Mouse (Mus musculus) CD4-positive, CD25-positive, alpha-beta regulatory T cell, adult 2 months (primary cell): ENCODE data around the gene Qrich2.
"Not testable (repeated sequence)": the region's sequence is repeated elsewhere in the genome, so short reads cannot be mapped to it uniquely, and the experiment has no call there.

Experiments used
- DNase-seq: peaks from one replicate; pipeline ENCODE4 v3.0.0-alpha.2; 2012; ENCODE audit warnings: low read depth, low spot score

The Qrich2 gene

GRCm38 (mm10) chr11:116466141-116466540, at the start of gene Qrich2:
Qrich2 (minus strand) TSS chr11:116466241.
- no peak for DNase-seq

- DNase-seq: no peak
These were observed 49.4 kb upstream of the Qrich2 start for GRCm38 (mm10) chr11:116515330-116516020.

- no peak for DNase-seq
These were observed 47.5 kb upstream of the Qrich2 start for GRCm38 (mm10) chr11:116513531-116514038.

- DNase-seq: no peak
These were observed 46.9 kb upstream of the Qrich2 start for GRCm38 (mm10) chr11:116512987-116513386.

- DNase-seq: no peak
These were observed 46.1 kb upstream of the Qrich2 start for GRCm38 (mm10) chr11:116512154-116512553.

GRCm38 (mm10) chr11:116511301-116511868, 45.3 kb upstream of the Qrich2 start:
- no peak for DNase-seq

GRCm38 (mm10) chr11:116508689-116509088, 42.6 kb upstream of the Qrich2 start:
- DNase-seq: no peak

DNA sequence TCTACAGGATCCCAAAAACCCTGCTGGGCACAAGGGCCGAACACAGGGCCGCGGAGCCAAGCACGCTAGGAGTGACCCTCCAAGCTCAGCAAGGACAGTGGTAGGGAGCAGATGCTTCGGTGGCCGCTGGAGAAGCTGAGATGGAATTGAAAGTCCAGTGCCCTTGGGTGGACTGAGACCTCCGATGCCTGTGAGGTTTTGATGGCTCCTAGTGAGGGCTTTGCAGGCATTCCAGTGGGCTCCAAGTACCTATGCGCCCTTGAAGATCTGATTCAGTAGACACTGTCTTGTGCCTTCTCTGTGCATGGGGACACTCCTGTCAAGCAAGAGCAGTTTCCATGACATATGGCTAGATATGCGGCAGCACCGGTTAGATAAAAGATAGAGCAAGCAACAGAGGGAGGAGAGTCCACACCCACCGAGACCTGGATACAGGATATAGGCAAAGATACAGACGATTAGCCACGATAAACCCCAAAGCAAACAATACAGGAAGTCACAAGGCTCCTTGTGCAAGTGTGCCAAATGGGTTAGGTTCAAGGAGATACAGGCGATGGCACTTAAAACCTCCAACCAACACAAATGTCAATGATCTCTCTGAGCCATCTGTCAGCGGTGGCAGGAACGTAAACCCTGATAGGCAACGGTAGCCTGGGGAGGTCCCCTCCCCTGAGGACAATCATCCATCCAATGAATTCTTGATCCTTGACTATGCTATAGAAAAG, 40.3 kb upstream of the Qrich2 start:
- no peak for DNase-seq

GRCm38 (mm10) chr11:116505573-116505972, 39.5 kb upstream of the Qrich2 start:
- no peak for DNase-seq

GRCm38 (mm10) chr11:116504516-116504915, 38.5 kb upstream of the Qrich2 start:
- no peak for DNase-seq

GRCm38 (mm10) chr11:116501005-116501746, 35.1 kb upstream of the Qrich2 start:
- DNase-seq: peak; percentile 68

DNA sequence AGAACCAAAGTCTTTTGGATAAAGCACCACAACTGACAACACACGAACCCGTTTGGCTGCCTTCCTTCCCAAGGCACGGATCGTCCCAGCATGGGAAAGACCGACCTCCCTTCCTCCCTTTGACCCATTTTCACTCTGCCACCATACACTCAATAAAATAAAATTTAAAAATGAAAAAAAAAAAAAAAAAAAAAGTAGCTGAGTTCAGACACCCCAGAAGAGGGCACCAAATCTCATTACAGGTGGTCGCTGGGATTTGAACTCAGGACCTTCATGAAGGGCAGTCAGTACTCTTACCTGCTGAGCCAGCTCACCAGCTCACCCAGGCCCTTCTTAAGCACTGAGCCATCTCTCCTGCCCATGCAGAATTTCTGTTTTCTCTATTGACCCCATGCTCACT, 33.0 kb upstream of the Qrich2 start:
- DNase-seq: no peak

- DNase-seq: no peak
These were observed 32.6 kb upstream of the Qrich2 start for GRCm38 (mm10) chr11:116498596-116498995.

- DNase-seq: no peak
These were observed 31.3 kb upstream of the Qrich2 start for GRCm38 (mm10) chr11:116497313-116497712.

DNA sequence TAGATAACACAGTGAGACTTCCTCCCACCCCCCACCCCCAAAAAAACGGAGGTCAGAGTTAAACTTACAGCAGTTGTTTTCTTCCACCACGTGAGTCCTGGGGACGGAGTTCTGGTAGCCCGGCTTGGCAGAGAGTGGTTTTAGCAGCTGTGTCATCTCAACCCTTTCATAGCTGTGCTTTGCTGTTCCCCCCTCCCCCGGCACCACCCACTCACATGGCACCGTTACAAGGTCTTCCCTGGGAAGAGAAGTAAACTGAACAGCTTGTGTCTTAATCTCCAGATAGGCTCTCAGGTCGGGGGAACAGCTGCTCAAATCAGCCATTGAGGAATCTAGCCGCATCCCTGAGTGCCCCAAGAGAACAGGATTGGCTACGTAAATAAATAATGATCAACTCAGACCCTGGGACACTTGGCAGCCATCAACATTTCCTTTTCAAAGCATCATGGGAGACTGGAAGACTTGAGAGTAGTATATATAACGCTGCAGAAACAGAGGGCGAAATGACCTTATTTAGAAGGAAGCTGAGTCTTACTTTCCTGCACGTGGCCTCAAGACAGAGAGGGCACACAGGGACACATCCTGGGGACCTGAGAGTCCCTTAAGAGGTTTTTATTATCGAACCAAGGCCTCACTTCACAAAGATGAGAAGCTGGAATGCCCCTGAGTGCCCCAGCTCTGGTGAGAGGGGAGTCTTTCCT, 28.6 kb upstream of the Qrich2 start:
- no peak for DNase-seq

- DNase-seq: peak; percentile 84
These were observed 27.8 kb upstream of the Qrich2 start, which contains the start of gene Prpsap1 for GRCm38 (mm10) chr11:116493795-116494252. Prpsap1 (minus strand) TSS chr11:116494202.

GRCm38 (mm10) chr11:116493191-116493590, 27.1 kb upstream of the Qrich2 start:
- no peak for DNase-seq

- DNase-seq: not testable (repeated sequence)
These were observed 26.5 kb upstream of the Qrich2 start for GRCm38 (mm10) chr11:116492507-116492906.

GRCm38 (mm10) chr11:116491338-116491737, 25.3 kb upstream of the Qrich2 start:
- DNase-seq: no peak

DNA sequence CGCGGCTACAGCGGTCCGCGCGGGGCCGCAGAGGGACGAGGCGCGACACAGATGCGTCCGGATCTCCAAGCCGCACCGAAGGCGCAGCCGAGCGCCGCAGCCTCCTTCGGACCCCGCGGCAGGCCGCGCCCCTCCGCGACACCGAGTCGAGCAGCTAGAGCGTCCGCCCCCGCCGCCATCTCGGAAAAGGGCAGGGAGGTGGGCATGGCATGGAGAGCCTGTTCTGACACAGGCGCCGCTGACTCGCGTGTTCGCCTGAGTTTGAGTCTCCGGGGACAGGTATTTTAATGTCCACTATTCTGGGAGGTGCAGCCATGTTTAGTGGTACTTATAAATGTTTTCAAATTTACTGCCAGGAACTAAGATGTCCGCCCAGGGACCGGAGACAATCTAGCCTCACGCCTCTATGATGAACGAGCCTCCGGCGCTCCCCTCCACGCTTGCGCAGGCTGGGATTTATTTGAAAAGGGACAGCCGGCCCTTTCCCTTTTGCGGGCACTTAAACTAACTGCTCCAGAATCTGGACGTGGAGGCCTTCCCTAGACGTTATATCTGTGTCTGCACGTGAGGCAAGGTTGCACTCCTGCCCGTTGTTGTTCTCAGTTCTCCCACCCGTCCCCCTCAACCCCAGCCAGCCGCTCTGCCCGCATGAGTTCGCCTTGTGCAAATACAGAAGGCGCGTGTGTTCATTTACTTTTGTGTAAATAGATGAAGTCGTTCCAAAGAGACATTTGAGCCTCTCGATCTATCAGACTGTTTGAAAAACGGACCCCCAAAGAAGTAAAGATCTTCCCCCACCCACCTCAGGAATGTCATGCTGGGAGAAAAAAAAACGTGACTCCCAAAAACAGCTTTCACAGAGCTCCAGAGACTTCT, 24.4 kb upstream of the Qrich2 start:
- peak; percentile 94 for DNase-seq
